Mouse (Mus musculus): ENCODE data around the gene Ipo8. TPM values are rescaled to one million over a fixed set of nuclear protein-coding genes. Genes with fewer than 3 reads are reported as not detected.

Ipo8 gene
- 24.5 and 26.3 TPM in 2 replicates for polyA plus RNA-seq (2012; ENCODE audit: insufficient read depth, insufficient read length, missing spikeins)

DNA sequence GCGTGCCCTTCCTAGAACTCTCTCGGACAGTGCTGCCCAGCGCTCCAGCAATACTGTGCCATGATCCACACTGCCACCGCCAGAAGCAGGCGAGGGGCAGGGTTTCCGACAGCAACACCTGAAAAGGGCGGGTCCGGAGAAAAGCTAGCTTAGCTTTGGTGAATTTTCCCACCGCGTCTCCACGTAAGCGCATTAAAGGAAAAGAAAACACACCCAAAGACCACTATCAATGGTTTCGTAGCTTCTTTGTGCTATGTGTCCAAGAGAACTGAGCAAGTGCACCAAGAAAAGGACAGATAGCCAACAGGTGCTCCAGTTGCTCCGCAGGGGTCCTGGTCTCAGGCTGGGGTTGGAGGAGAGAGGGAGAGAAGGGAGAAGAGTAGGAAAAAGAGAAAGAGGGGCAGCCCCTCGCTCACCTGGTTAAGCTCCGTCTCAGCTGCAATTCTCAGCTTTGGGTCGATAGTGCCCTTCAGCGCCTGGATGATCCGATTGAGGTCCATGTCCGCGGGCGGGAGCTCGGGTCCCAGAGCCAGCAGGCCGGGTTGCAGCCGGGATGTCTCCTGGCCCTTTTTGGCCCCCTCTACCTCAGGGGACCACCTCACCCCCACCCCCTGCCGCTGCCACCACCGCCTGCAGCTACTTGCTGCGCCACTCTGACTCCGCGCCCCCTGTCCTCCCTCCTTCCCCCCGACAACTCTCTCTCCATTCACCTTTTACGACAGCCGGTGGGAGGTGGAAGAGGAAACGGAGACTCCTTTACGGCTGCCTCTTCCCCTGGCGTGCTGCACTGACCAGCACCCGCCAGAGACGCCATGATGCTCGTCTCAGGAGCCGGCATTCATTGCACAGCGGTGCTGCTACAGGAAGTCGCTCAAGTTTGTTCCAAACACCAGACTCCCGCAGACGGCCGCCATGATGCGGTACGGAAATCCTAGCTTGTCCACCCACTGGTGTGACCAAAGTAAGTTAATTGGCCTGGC, at the start of gene Ipo8:
Gene Ipo8 (minus strand): TSS at position 720 of the 980 bp plus-strand sequence.
- Histone ChIP-seq H3K4me1 (ENCODE audit: control insufficient read depth, insufficient read depth, low read length) (peaks cover 3% of the 10 kb centered on the region; the same call in 1 of the 2 replicates), H3K27ac (ENCODE audit: insufficient read depth, low read depth, low read length) (no peak within 1 kb of the TSS), H3K4me3 (ENCODE audit: insufficient read depth, low read length) (peak within 1 kb of the TSS; percentile 99)
- TF ChIP-seq POLR2A (IDR thresholded peaks at IDR 0.05; ENCODE audit: borderline replicate concordance, low read depth, low read length) = no peak
- TF ChIP-seq CTCF (IDR thresholded peaks at IDR 0.05; ENCODE audit: low read depth, low read length) = no peak; the same call in 1 of the 2 replicates

DNA sequence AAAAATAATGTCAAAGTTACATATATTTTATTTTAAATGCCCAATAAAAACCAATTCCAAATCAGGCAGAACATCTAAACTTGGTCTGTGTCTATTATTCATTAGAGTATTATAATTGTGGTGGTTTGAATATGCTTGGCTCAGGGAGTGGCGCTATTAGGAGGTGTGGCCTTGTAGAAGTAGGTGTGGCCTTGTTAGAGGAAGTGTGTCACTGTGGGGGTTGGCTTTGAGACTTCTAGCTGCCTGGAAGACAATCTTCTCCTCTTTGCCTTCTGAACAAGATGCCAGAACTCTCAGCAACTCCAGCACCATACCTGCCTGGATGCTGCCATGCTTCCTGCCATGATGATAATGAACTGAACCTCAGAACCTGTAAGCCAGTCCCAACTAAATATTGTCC, 42.6 kb upstream of the Ipo8 start:
- H3K27ac ChIP-seq (ENCODE audit: insufficient read depth, low read depth, low read length) = no peak overlapping the region
- no peak overlapping the region for H3K4me3 ChIP-seq (ENCODE audit: insufficient read depth, low read length)
- H3K4me1 ChIP-seq (ENCODE audit: control insufficient read depth, insufficient read depth, low read length) = no peaks in the 10 kb centered on the region
- TF ChIP-seq POLR2A (IDR thresholded peaks at IDR 0.05; ENCODE audit: borderline replicate concordance, low read depth, low read length) (no peak), CTCF (IDR thresholded peaks at IDR 0.05; ENCODE audit: low read depth, low read length) (no peak)

DNA sequence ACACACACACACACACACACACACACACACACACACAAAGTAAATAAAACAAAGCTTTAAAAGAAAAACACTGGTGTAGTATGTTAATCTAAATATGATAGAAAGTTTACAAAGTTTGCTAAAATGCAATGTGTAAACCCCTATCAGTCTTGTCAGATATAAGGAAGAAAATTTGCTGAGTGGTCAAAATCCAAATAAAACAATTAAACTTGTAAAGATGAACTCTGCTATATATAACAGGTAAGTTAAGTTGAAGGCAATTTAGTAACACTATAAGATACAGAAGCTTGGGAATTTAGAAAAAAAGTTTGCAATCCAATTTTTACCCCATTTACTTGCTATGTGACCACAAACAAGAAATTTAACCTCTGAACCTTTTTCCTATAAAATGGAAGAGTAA, 14.4 kb upstream of the Ipo8 start:
- Histone ChIP-seq H3K4me3 (ENCODE audit: insufficient read depth, low read length) (no peak overlapping the region), H3K4me1 (ENCODE audit: control insufficient read depth, insufficient read depth, low read length) (no peaks in the 10 kb centered on the region), H3K27ac (ENCODE audit: insufficient read depth, low read depth, low read length) (no peak overlapping the region)
- no peak for TF ChIP-seq CTCF (IDR thresholded peaks at IDR 0.05; ENCODE audit: low read depth, low read length)
- no peak for TF ChIP-seq POLR2A (IDR thresholded peaks at IDR 0.05; ENCODE audit: borderline replicate concordance, low read depth, low read length)

DNA sequence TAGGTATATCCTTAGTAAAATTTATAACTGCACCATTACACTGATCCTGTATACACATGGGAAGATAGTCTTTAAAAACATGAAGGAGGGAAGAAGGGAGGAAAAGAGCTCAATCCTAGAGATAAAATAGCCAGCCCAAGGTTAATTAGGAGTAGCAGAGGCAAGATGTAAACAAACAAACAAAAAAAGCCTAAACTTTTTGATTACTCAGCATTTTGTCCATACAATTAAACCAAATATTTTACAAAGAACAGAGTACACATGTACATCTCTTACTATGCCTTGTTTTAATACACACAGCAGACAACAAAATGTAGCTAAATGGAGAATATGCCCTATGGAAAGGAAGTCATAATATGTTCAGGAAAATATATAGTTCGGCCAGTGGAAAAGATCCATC, 10.5 kb upstream of the Ipo8 start:
- H3K4me3 ChIP-seq (ENCODE audit: insufficient read depth, low read length) = no peak overlapping the region
- no peak overlapping the region for H3K27ac ChIP-seq (ENCODE audit: insufficient read depth, low read depth, low read length)
- no peak for TF ChIP-seq POLR2A (IDR thresholded peaks at IDR 0.05; ENCODE audit: borderline replicate concordance, low read depth, low read length)
- TF ChIP-seq CTCF (IDR thresholded peaks at IDR 0.05; ENCODE audit: low read depth, low read length) = no peak
- no peaks in the 10 kb centered on the region for H3K4me1 ChIP-seq (ENCODE audit: control insufficient read depth, insufficient read depth, low read length)

DNA sequence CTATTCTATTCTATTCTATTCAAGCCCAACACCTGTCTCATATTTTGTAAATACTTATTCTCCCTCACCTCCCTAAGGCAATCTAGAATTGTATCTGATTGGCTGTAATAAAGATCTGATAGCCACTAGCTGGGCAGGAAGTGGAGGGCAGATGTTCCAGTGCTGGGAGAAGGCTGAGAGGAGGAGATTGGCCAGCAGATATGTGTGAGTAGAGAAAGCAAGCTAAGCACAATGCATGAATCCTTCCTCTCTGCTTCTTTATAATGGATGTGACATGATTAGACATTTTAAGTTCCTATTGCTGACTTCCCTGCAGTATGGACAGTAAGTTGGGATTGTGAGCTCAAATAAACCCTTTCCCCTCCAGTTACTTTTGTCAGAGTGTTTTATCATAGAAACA, 7.2 kb upstream of the Ipo8 start:
- Histone ChIP-seq H3K4me3 (ENCODE audit: insufficient read depth, low read length) (no peak overlapping the region), H3K27ac (ENCODE audit: insufficient read depth, low read depth, low read length) (no peak overlapping the region), H3K4me1 (ENCODE audit: control insufficient read depth, insufficient read depth, low read length) (no peaks in the 10 kb centered on the region)
- TF ChIP-seq CTCF (IDR thresholded peaks at IDR 0.05; ENCODE audit: low read depth, low read length) = no peak
- TF ChIP-seq POLR2A (IDR thresholded peaks at IDR 0.05; ENCODE audit: borderline replicate concordance, low read depth, low read length) = no peak

DNA sequence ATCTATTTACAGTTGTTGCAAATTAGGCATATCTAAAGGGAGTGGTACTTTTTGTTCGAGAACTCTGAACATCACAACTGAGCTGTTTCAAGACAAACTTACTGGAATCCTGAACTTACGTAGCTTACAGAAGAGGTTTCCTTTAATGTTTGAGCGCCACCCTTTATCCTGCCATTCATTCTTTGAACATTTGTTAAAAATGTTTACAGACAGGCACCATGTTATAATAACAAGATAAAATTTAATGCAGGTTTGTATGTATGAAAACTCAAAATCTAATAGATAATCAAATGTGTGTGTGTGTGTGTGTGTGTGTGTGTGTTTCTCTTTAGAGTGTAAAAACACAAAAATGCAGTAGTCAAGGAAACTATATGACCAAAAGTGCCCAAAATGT, 458 bp upstream of the Ipo8 start:
- Histone ChIP-seq H3K27ac (ENCODE audit: insufficient read depth, low read depth, low read length) (no peak overlapping the region), H3K4me3 (ENCODE audit: insufficient read depth, low read length) (peak overlapping the region; percentile 99), H3K4me1 (ENCODE audit: control insufficient read depth, insufficient read depth, low read length) (peaks cover 3% of the 10 kb centered on the region; the same call in 1 of the 2 replicates)
- TF ChIP-seq POLR2A (IDR thresholded peaks at IDR 0.05; ENCODE audit: borderline replicate concordance, low read depth, low read length) (no peak), CTCF (IDR thresholded peaks at IDR 0.05; ENCODE audit: low read depth, low read length) (no peak)

DNA sequence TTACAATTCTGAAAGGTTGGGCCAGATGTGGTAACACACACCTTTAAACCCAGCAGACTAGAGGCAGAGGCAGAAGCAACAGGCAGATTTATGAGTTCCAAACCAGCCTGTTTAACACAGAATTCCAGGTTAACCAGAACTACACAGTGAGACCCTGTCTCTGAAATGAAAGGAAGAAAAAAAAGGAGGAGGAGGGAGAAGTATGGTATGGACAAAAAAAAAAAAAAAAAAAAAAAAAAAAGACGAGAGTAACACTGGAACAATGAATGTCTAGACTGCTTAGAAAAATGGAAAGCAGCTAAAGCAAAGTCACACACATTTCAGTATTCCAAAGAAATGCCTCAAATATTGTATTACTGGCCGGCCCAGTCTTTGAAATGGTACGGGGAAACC, 916 bp downstream of the Ipo8 start:
- H3K4me3 ChIP-seq (ENCODE audit: insufficient read depth, low read length) = peak overlapping the region; percentile 99

DNA sequence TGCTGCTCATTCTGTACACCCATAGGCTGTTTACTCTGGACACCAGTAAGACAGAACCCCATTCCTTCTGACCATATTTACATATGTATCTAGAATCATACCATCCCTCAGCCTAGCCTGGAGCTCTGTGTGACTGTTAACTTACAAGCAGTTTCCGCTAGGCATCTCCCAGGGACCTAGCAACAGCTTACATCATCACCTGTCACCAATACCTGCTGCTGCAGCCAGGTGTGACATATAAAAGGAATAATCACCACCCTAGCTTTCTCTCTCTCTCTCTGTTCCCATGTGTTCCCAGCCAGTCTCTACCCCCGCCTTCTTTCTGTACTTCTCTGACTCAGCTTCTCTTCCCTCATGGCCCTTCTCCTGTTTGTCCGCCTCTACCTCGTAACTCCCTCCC, 5.1 kb downstream of the Ipo8 start:
- 0 out of 2 replicates have a peak, but pooled peaks cover 2% of the 10 kb centered on the region for H3K4me1 ChIP-seq (ENCODE audit: control insufficient read depth, insufficient read depth, low read length)
- H3K27ac ChIP-seq (ENCODE audit: insufficient read depth, low read depth, low read length) = no peak overlapping the region
- H3K4me3 ChIP-seq (ENCODE audit: insufficient read depth, low read length) = no peak overlapping the region
- no peak for TF ChIP-seq CTCF (IDR thresholded peaks at IDR 0.05; ENCODE audit: low read depth, low read length)
- no peak for TF ChIP-seq POLR2A (IDR thresholded peaks at IDR 0.05; ENCODE audit: borderline replicate concordance, low read depth, low read length)

More for the DNA sequence above, 916 bp downstream of the Ipo8 start:
- Histone ChIP-seq H3K27ac (ENCODE audit: insufficient read depth, low read depth, low read length) (no peak overlapping the region), H3K4me1 (ENCODE audit: control insufficient read depth, insufficient read depth, low read length) (peaks cover 3% of the 10 kb centered on the region; the same call in 1 of the 2 replicates)
- no peak for TF ChIP-seq POLR2A (IDR thresholded peaks at IDR 0.05; ENCODE audit: borderline replicate concordance, low read depth, low read length)

DNA sequence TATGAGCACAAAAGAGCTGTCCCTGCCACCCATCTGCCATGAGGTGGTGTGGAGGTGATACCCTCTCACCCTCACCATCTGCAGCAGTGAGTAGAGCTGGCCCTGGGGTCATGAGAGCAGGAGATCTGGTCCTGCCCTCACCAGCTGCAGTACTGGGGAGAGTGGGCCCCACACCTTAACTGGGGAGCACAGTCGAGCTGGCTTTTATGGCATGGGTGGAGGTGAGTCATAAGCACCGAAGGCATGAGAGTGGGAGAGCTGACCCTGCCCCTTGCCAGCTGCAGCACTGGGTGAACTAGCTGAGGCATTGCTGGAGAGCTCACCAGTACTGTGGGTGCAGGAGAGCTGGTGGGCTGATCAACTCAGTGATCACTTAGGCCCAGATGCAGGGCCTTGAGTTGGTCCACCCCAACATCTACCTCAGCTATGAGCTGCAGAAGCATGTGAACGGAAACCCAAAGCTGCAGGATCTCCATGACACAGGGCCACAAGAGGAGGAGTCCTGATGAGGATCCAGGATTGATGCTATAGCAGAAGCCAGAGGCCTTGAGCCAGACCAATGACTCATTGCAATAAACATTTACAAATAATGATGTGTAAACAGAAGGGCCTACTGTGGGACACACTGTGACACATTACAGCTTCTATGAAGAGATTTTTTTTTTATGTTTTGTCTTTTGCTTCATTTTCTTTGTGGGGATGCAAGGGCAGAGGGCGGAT, 12.5 kb downstream of the Ipo8 start:
- H3K27ac ChIP-seq (ENCODE audit: insufficient read depth, low read depth, low read length) = no peak overlapping the region
- H3K4me3 ChIP-seq (ENCODE audit: insufficient read depth, low read length) = no peak overlapping the region
- H3K4me1 ChIP-seq (ENCODE audit: control insufficient read depth, insufficient read depth, low read length) = no peaks in the 10 kb centered on the region
- no peak for TF ChIP-seq POLR2A (IDR thresholded peaks at IDR 0.05; ENCODE audit: borderline replicate concordance, low read depth, low read length)
- no peak for TF ChIP-seq CTCF (IDR thresholded peaks at IDR 0.05; ENCODE audit: low read depth, low read length)

DNA sequence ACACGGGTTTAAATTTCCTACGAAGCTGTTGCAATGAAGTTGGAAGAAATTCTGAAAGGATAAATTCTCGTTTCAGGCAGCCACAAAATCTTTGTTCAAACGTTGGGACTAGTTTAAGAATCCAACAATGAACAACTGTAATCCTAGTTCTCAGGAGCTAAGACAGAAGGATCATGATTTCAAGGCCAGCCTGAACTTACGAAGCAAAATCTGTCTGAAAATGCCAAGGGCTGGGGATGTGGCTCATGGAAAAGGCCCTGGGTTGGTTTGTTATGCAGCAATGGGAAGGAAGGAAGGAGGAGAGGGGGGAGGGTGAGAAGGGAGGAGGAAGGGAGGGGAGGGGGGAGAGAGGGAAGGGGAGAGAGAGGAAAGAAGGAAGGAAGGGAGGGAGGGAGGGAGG, 14.5 kb downstream of the Ipo8 start:
- Histone ChIP-seq H3K27ac (ENCODE audit: insufficient read depth, low read depth, low read length) (no peak overlapping the region), H3K4me3 (ENCODE audit: insufficient read depth, low read length) (no peak overlapping the region), H3K4me1 (ENCODE audit: control insufficient read depth, insufficient read depth, low read length) (no peaks in the 10 kb centered on the region)
- no peak for TF ChIP-seq POLR2A (IDR thresholded peaks at IDR 0.05; ENCODE audit: borderline replicate concordance, low read depth, low read length)
- no peak for TF ChIP-seq CTCF (IDR thresholded peaks at IDR 0.05; ENCODE audit: low read depth, low read length)
